Mouse (Mus musculus): ENCODE measurements around the gene Capn8. TPM values are rescaled to one million over a fixed set of nuclear protein-coding genes. Genes with fewer than 3 reads are reported as not detected.
A peak's percentile ranks its signal among the peaks of the same experiment; 100 is the strongest.

The Capn8 gene
- polyA plus RNA-seq, 1 experiment from 2014 or later = 0.08 TPM

DNA sequence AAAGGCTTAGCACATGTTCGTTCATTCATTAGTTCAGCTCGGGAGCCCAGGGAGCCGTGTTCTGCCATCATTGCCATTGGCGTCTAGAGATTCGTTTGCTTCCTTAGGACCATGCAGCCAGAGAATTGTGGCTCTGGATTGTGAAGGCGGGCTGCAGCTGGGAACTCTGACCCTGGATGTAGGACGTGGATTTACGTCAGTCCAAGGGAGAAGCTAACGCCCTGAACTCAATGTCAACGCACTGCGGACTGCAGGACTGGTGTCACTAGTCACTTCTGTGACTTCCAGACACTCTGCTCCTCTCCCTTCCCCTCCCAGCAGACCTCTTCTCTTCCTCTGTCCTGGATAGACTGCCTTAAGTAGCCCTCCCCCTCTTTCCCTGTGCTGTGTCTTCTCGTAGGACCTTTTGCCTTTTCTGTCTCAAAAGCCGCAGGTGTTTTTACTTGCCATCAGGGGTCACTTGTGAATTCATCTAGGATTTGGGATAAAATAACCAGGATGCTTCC lies 37.5 kb upstream of the Capn8 start:
- no peak overlapping the region for H3K27ac ChIP-seq
- H3K4me3 ChIP-seq = 0 out of 2 replicates have a peak overlapping the region, but pooled peaks have one; percentile 20
- peaks cover 21% of the 10 kb centered on the region for H3K4me1 ChIP-seq (replicated peaks)
- DNase-seq (ENCODE audit: low spot score) = no peak
- no peaks in the 10 kb centered on the region for H3K9me3 ChIP-seq
- WGBS = 42% methylated on average over 13 of the region's 13 CpGs
- no peaks in the 10 kb centered on the region for H3K36me3 ChIP-seq
- H3K27me3 ChIP-seq (ENCODE audit: insufficient read depth, poor library complexity, severe bottlenecking) = peaks cover 34% of the 10 kb centered on the region

DNA sequence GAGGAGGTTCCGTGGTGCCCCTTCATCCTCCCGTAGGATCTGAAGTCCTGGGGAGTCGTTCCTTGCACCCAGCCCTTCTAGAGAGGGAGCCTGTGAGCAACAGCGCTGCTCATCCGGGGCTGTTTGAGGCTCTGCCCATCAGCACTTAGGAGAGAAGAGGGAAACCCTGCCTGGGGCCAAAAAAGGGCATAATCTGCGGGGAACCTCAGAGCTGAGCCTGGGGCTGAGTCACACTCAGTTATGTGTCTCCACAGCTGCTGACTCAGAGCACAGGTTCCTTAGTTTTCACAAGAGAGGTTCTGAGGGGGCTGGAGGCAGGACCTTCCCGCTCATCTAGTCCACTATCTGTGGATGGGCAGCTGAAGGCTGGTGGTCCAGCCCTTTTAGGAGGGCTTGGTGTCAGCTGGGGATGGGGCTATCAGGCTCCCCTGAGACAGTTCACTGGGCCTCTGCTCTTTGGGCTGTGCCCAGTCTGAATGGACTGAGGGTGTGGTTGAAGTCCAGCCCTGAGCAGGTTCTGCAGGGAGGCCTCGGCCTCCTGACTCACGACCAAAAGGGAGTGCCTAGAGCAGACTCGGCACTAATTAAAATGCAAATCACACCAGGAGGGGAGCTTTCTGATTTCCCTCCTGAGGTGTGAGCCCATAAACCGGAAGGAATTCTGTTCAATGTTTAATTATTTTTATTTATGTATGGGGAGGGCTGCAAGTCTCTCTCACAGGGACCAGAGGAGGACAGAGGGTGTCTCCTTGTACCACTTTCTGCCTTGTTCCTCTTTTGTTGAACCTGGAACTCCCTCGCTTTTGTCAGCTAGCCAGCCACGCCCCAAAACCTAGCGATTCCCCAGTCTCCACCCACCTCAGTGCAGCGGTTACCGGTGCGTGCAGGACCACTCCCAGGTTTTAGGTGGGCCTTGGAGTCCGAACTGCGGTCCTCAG lies 36.6 kb upstream of the Capn8 start:
- Histone ChIP-seq H3K36me3 (no peaks in the 10 kb centered on the region), H3K4me1 (replicated peaks) (peaks cover 21% of the 10 kb centered on the region), H3K27ac (0 out of 2 replicates have a peak overlapping the region, but pooled peaks have one; percentile 35), H3K9me3 (0 out of 2 replicates have a peak, but pooled peaks cover 6% of the 10 kb centered on the region), H3K27me3 (ENCODE audit: insufficient read depth, poor library complexity, severe bottlenecking) (peaks cover 34% of the 10 kb centered on the region), H3K4me3 (peak overlapping the region; percentile 20)
- 6% methylated on average over 19 of the region's 19 CpGs for WGBS
- DNase-seq (ENCODE audit: low spot score) = no peak

DNA sequence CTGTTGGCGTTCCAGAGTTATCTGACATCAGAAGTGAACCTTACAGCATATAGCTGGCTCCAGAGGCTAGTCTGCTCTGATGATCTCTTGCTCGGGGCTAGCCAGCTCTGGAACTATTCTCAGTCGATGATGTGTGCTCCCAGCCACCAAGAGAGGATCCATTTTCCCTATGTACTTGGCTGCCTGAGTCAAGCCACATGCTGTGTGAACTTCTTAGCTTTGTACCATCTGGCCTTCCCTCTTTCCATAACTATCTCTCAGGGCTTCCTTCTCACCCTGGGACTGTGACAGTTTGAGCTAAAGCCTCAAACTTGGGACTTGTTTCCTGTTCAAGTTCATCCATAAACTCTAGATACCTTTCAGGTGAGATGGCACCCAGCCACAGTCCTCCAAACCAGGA lies 31.2 kb upstream of the Capn8 start:
- WGBS = 82% methylated on average over 3 of the region's 3 CpGs
- H3K9me3 ChIP-seq = 0 out of 2 replicates have a peak, but pooled peaks cover 6% of the 10 kb centered on the region

DNA sequence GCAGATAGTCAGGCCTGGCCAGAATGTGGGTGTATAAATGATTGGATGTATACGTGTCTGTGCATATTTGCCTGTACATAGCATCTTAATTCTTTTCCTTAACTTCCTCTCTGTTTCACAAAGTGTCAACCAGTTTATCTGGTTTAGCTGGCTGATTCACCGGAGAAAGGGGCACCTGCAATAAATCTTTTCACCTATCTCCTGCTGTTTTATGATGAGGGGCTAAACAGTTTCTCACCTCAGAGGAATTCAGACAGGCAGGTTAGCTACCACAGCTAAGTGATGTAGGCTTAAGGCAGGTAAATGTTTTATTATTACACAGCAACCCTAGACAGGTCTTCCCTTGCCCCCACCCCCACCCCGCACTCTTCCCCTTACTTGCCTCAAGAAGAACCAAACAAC lies 29.7 kb upstream of the Capn8 start:
- no peak overlapping the region for H3K4me3 ChIP-seq
- no peak for DNase-seq (ENCODE audit: low spot score)
- 0 out of 2 replicates have a peak, but pooled peaks cover 6% of the 10 kb centered on the region for H3K9me3 ChIP-seq
- 90% methylated on average over 3 of the region's 3 CpGs for WGBS
- H3K4me1 ChIP-seq (replicated peaks) = peaks cover 5% of the 10 kb centered on the region
- H3K36me3 ChIP-seq = no peaks in the 10 kb centered on the region
- 0 out of 2 replicates have a peak, but pooled peaks cover 2% of the 10 kb centered on the region for H3K27me3 ChIP-seq (ENCODE audit: insufficient read depth, poor library complexity, severe bottlenecking)
- H3K27ac ChIP-seq = no peak overlapping the region

More for the DNA sequence above, 31.2 kb upstream of the Capn8 start:
- H3K27me3 ChIP-seq (ENCODE audit: insufficient read depth, poor library complexity, severe bottlenecking) = peaks cover 12% of the 10 kb centered on the region; the same call in 1 of the 2 replicates
- no peaks in the 10 kb centered on the region for H3K36me3 ChIP-seq
- peaks cover 2% of the 10 kb centered on the region for H3K4me1 ChIP-seq (replicated peaks)
- no peak overlapping the region for H3K27ac ChIP-seq
- no peak for DNase-seq (ENCODE audit: low spot score)
- no peak overlapping the region for H3K4me3 ChIP-seq

DNA sequence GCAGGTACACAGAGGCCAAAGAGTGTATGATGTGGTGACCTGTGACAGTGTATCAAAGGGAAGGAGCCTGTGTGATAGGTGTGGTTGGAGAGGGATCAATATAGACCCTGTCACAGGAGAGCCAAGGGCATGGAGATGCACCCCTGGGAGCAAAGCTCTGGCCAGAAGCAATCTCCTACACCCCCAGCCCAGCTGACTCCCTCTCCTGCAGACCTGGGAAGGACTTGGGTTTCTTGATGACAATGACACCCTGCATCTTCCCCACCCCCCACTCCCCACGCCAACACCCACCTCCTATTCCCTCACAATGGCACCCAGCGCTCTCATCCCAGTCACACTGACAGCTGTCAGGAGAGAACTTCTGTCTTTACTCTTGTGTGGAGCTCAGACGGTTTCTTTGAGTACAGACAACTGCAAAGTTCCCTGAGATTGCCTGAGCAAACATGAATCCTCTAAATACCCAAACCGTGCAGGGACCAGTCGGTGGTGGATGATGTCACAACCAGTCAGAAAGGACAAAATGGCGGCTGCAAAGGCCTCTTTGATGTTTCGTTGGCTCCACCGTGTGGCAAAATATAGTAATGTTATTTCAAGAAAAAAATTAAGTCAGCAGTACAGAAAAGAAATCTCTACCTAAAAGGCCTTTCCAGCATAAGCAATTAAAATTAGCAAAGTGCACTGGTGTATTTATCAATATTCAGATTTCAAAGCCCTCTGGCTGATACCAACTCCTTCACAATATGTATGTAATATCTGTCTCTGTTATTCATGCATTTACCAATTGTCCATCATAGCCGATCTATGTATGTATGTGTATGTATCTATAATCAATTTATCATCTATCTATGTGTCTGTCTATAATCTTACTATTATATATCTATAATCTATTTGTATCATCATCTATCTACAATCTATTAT lies 25.5 kb upstream of the Capn8 start:
- H3K36me3 ChIP-seq = no peaks in the 10 kb centered on the region
- H3K27me3 ChIP-seq (ENCODE audit: insufficient read depth, poor library complexity, severe bottlenecking) = no peaks in the 10 kb centered on the region
- H3K4me3 ChIP-seq = peak overlapping the region; percentile 52
- no peaks in the 10 kb centered on the region for H3K9me3 ChIP-seq
- peak overlapping the region; percentile 90 for H3K27ac ChIP-seq
- peaks cover 5% of the 10 kb centered on the region for H3K4me1 ChIP-seq (replicated peaks)
- WGBS = 19% methylated on average over 9 of the region's 9 CpGs
- DNase-seq (ENCODE audit: low spot score) = peak; percentile 75

DNA sequence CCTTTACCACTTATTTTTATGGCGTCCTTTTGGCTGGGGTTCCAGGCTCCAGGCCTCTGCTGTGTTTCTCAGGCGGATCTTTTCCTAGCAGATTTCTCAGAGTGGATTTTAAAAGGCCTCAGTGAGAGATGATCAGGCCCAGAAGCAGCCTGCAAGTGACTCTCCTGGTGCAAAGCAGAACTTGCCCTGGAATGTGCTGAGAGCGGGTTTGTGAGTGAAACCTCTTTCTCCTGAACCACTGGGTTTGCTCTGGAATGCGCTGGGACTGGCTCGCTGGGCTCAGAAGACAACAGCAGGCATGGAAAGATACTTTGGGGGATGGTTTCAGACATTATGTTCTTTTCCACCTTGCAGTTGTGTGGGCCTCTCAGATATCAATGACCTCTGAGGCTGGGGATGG lies 22.7 kb upstream of the Capn8 start:
- H3K4me3 ChIP-seq = no peak overlapping the region
- WGBS = 72% methylated on average over 5 of the region's 5 CpGs

DNA sequence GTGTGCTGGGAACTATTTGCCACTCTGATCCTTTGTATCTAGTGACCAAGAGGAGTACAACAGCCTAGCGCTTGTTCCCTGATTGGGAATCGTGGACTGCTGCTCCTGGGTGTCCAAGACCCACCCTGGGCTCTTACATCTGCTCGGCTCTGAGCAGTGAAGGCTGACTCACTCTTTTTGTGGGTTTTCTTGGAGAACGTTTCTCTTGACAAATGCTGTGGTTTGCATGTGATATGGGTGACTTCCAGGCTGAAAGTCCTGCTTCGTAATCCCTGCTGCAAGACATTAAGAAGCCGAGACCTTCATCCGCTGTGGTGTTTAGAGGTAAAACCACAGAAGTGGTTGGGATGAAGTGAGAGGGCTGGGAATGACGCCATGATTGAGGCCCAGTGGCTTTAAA lies 21.7 kb upstream of the Capn8 start:
- WGBS = 80% methylated on average over 8 of the region's 8 CpGs
- Histone ChIP-seq H3K27ac (no peak overlapping the region), H3K27me3 (ENCODE audit: insufficient read depth, poor library complexity, severe bottlenecking) (no peaks in the 10 kb centered on the region), H3K9me3 (peaks cover 11% of the 10 kb centered on the region), H3K36me3 (no peaks in the 10 kb centered on the region), H3K4me1 (replicated peaks) (peaks cover 5% of the 10 kb centered on the region), H3K4me3 (no peak overlapping the region)
- DNase-seq (ENCODE audit: low spot score) = no peak

More for the DNA sequence above, 22.7 kb upstream of the Capn8 start:
- DNase-seq (ENCODE audit: low spot score) = no peak
- Histone ChIP-seq H3K36me3 (no peaks in the 10 kb centered on the region), H3K27ac (no peak overlapping the region), H3K9me3 (peaks cover 11% of the 10 kb centered on the region), H3K4me1 (replicated peaks) (peaks cover 5% of the 10 kb centered on the region), H3K27me3 (ENCODE audit: insufficient read depth, poor library complexity, severe bottlenecking) (no peaks in the 10 kb centered on the region)

DNA sequence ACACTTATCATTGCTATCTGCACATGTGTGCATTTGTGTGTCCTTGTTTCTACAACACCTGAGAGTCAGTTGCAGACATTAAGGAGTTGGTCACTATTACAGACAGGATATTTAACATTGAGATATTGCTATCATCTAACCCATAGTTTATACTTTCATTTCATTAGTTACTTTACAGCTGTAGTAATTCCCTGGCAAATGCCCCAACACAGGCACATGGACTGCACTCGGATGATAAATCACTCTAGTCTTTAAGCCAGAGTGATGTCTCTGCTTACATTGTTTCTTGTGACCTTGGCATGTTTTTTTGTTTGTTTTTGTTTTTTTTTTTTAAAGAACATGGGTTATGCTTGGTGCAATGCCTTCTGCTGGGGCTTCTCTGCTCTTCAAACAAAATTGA lies 20.9 kb upstream of the Capn8 start:
- Histone ChIP-seq H3K27me3 (ENCODE audit: insufficient read depth, poor library complexity, severe bottlenecking) (no peaks in the 10 kb centered on the region), H3K9me3 (peaks cover 11% of the 10 kb centered on the region), H3K4me1 (replicated peaks) (peaks cover 4% of the 10 kb centered on the region), H3K27ac (no peak overlapping the region), H3K36me3 (no peaks in the 10 kb centered on the region), H3K4me3 (no peak overlapping the region)
- 75% methylated on average over 1 of the region's 1 CpGs for WGBS
- DNase-seq (ENCODE audit: low spot score) = no peak

DNA sequence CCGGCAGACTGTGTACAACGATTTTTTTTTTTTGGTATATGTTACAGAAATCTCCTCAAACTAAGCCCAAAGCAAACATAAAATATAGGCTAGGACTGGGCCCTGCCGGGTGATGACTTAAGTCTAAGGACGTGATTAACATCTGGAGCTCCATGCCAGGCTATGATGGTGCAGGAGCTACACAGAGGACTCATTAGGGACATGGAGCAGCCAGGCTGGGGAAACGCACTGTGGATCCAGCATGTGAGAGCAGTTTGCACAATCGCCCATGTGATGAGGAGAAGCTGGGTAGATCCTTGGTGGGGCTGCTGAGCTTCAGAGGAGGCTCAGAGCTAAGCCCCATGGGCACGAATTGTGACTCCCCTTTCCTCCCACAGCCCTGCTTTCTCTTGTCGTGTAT lies 14.0 kb upstream of the Capn8 start:
- Histone ChIP-seq H3K27me3 (ENCODE audit: insufficient read depth, poor library complexity, severe bottlenecking) (no peaks in the 10 kb centered on the region), H3K9me3 (peaks cover 11% of the 10 kb centered on the region), H3K36me3 (no peaks in the 10 kb centered on the region), H3K4me3 (no peak overlapping the region), H3K27ac (no peak overlapping the region), H3K4me1 (replicated peaks) (0 out of 2 replicates have a peak, but pooled peaks cover 3% of the 10 kb centered on the region)
- no peak for DNase-seq (ENCODE audit: low spot score)
- 87% methylated on average over 8 of the region's 8 CpGs for WGBS

DNA sequence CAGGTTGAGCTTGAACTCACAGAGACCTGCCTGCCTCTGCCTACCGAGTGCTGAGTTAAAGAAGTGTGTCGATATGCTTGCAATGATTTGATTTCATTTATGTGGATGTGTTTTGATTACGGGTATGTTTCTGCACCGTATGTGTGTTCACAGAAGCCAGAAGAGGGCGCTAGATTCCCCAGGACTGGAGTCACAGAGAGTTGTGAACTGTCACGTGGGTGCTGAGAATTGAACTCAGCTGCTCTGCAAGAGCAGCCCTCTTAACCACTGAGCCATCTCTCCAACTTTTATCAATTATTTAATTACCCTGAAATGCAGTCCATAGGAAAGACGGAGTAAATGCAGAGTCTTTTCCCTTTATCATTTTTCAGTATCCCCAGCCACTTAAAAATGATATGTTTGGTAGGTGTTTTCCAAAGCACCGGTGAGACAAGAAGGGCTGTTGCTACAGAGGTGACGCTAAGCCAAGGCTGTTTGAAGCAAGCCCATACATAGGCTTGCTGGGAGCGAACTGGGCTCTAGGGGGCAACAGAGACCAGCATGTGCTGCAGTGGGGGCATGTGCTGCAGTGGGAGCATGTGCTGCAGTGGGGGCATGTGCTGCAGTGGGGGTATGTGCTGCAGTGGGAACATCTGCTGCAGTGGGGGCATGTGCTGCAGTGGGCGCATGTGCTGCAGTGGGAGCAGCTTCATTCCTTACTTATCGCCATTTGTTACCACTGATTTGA lies 11.0 kb upstream of the Capn8 start:
- WGBS = 60% methylated on average over 12 of the region's 12 CpGs
- H3K36me3 ChIP-seq = no peaks in the 10 kb centered on the region
- H3K4me3 ChIP-seq = no peak overlapping the region
- H3K27ac ChIP-seq = no peak overlapping the region
- no peaks in the 10 kb centered on the region for H3K27me3 ChIP-seq (ENCODE audit: insufficient read depth, poor library complexity, severe bottlenecking)
- peak; percentile 56 for DNase-seq (ENCODE audit: low spot score)
- 0 out of 2 replicates have a peak, but pooled peaks cover 3% of the 10 kb centered on the region for H3K4me1 ChIP-seq (replicated peaks)
- no peaks in the 10 kb centered on the region for H3K9me3 ChIP-seq

DNA sequence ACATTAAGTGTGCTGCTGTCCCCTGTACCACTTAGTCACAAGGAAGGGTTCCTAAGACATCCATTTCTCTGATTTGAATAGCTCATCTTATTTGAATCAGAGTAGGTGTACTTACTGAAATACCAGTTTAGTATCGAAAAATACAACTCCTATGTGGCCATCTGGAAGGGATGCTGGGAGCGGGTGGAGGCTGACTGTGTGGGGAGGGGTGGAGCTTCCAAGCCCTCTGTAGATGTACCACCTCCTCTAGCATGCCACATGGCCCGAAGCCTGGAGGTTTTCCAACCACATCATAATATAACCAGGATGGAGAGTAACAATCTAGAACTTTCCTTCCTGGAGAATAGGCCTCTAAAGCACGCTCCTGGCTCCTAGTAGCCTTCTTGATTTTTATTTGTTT lies 6.5 kb upstream of the Capn8 start:
- H3K36me3 ChIP-seq = no peaks in the 10 kb centered on the region
- no peak overlapping the region for H3K4me3 ChIP-seq
- H3K9me3 ChIP-seq = no peaks in the 10 kb centered on the region
- H3K27me3 ChIP-seq (ENCODE audit: insufficient read depth, poor library complexity, severe bottlenecking) = no peaks in the 10 kb centered on the region
- H3K4me1 ChIP-seq (replicated peaks) = peaks cover 27% of the 10 kb centered on the region
- DNase-seq (ENCODE audit: low spot score) = no peak
- WGBS = 87% methylated on average over 4 of the region's 4 CpGs
- H3K27ac ChIP-seq = no peak overlapping the region

DNA sequence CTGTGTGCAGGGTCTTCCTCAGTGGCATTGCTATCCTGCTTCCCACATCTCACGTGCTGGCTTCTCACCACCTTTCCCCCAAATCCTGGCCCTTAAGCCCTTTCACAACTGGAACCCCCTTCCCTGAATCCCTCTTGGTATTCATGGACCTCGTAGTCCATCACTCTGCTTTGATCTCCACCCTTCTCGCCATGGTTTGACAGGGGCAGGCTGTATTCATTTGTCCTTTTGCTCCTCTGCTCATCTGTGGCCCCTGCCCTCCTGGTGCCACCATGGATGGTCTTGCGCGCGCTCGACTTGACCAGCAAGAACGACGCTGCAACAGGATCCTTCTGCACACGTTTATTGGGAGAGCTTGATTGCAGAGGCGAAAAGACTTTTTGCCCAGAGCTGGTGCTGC lies 5.3 kb upstream of the Capn8 start:
- 89% methylated on average over 11 of the region's 11 CpGs for WGBS
- Histone ChIP-seq H3K27me3 (ENCODE audit: insufficient read depth, poor library complexity, severe bottlenecking) (no peaks in the 10 kb centered on the region), H3K36me3 (no peaks in the 10 kb centered on the region), H3K4me3 (no peak overlapping the region), H3K4me1 (replicated peaks) (peaks cover 28% of the 10 kb centered on the region), H3K9me3 (no peaks in the 10 kb centered on the region), H3K27ac (no peak overlapping the region)
- no peak for DNase-seq (ENCODE audit: low spot score)
